Comparison of ENCODE assay signal across 18 mouse cellular contexts in the genomic region with DNA sequence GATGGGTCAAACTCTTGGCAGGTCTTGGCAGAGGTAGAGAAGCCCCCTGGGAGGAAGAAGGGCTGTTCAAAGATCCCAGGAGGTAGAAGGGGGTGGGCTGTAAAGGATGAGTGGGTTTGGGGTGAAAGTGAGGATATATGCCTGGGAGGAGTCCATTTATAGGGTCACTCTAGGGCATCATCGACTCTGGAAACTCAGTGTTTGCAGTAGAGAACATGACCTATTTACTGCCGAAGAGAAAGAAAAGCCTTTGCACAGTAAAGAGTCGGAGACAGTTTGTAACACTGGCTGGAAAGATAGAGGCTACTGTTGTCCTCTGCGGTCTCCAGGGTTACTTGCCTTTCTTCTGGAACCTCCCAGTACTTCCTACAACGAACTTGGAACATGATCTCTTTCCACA. TPM values are rescaled to one million over a fixed set of nuclear protein-coding genes. Genes with fewer than 3 reads are reported as not detected.
DNase-seq lines count a peak whose midpoint lies in the region; ATAC-seq and TF ChIP-seq lines count a peak whose summit lies in the region.
"Had no signal": no experiment of that assay in that cellular context is flagged by ENCODE, and none has a peak within 500 bp of the region (broad histone marks: within the 10 kb centered on the region; RNA-seq: fewer than 3 reads in every experiment).

No protein-coding gene starts in this region.

- whole genome bisulfite sequencing in heart, embryonic 11.5 days (ENCODE audit: insufficient replicate concordance): 49% methylated on average over 5 of the region's 5 CpGs
- WGBS in intestine, embryonic 15.5 days: 36% methylated on average over 5 of the region's 5 CpGs
- WGBS in intestine, postnatal 0 days: 37% methylated on average over 5 of the region's 5 CpGs

- H3K4me2 ChIP-seq in heart, embryonic 11.5 days: peak overlapping the region; percentile 49
- peak overlapping the region; percentile 37; the same call in 1 of the 2 replicates for H3K4me2 ChIP-seq in intestine, embryonic 15.5 days (replicated peaks)
- no peak overlapping the region for H3K4me2 ChIP-seq in intestine, postnatal 0 days (replicated peaks; ENCODE audit: low read depth)
- H3K4me2 ChIP-seq: forebrain, embryonic 13.5 days; kidney, embryonic 15.5 days; lung, embryonic 15.5 days had no signal

- H3K36me3 ChIP-seq in heart, embryonic 11.5 days (ENCODE audit: control insufficient read depth, insufficient read depth, low read length): no peaks in the 10 kb centered on the region
- no peaks in the 10 kb centered on the region for H3K36me3 ChIP-seq in intestine, embryonic 15.5 days
- no peaks in the 10 kb centered on the region for H3K36me3 ChIP-seq in intestine, postnatal 0 days (ENCODE audit: control insufficient read depth, insufficient read depth)
- H3K36me3 ChIP-seq in testis, adult 2 months (ENCODE audit: control insufficient read depth, insufficient read depth, low read length): no peaks in the 10 kb centered on the region
- H3K36me3 ChIP-seq: kidney, embryonic 15.5 days; lung, embryonic 15.5 days had no signal

- intact Hi-C loops in heart, postnatal 10 days (cut with DNase I): no loop called here

- H3K4me1 ChIP-seq in heart, embryonic 11.5 days (ENCODE audit: control insufficient read depth, insufficient read depth, low read length): peaks cover 35% of the 10 kb centered on the region
- H3K4me1 ChIP-seq in intestine, embryonic 15.5 days (replicated peaks): peaks cover 19% of the 10 kb centered on the region
- no peaks in the 10 kb centered on the region for H3K4me1 ChIP-seq in intestine, postnatal 0 days (replicated peaks; ENCODE audit: control insufficient read depth, insufficient read depth, low read length)
- H3K4me1 ChIP-seq in testis, adult 2 months (ENCODE audit: control insufficient read depth, insufficient read depth, low read length): peaks cover 7% of the 10 kb centered on the region

- H3K27me3 ChIP-seq in heart, embryonic 11.5 days (ENCODE audit: control insufficient read depth, insufficient read depth, low read length): no peaks in the 10 kb centered on the region
- H3K27me3 ChIP-seq in intestine, embryonic 15.5 days (replicated peaks): no peaks in the 10 kb centered on the region
- H3K27me3 ChIP-seq in intestine, postnatal 0 days (replicated peaks; ENCODE audit: control insufficient read depth, insufficient read depth, low read length): no peaks in the 10 kb centered on the region
- no peaks in the 10 kb centered on the region for H3K27me3 ChIP-seq in testis, adult 2 months (ENCODE audit: control insufficient read depth, insufficient read depth, low read length)
- H3K27me3 ChIP-seq: kidney, embryonic 15.5 days; lung, embryonic 15.5 days had no signal

- no peak for TF ChIP-seq CTCF in intestine, postnatal 0 days (IDR thresholded peaks at IDR 0.05; ENCODE audit: low read depth)
- no peak for TF ChIP-seq CTCF in testis, adult 2 months (IDR thresholded peaks at IDR 0.05; ENCODE audit: control insufficient read depth, insufficient read depth, insufficient replicate concordance, low read depth, low read length)

- peak overlapping the region; percentile 77 for H3K27ac ChIP-seq in heart, embryonic 11.5 days (ENCODE audit: low read depth, low read length)
- H3K27ac ChIP-seq in intestine, embryonic 15.5 days: no peak overlapping the region
- no peak overlapping the region for H3K27ac ChIP-seq in intestine, postnatal 0 days (ENCODE audit: low read depth, low read length)
- H3K27ac ChIP-seq in testis, adult 2 months (ENCODE audit: control insufficient read depth, insufficient read depth, low read depth, low read length): peak overlapping the region; percentile 56
- H3K27ac ChIP-seq: forebrain, embryonic 13.5 days; kidney, embryonic 15.5 days; lung, embryonic 15.5 days had no signal

- TF ChIP-seq POLR2A in testis, adult 2 months (IDR thresholded peaks at IDR 0.05; ENCODE audit: control insufficient read depth, low read depth, low read length): no peak

- H3K9ac ChIP-seq in heart, embryonic 11.5 days (ENCODE audit: low read depth, low read length): peak overlapping the region; percentile 46; the same call in 1 of the 2 replicates
- no peak overlapping the region for H3K9ac ChIP-seq in intestine, embryonic 15.5 days
- no peak overlapping the region for H3K9ac ChIP-seq in intestine, postnatal 0 days (ENCODE audit: low read depth, low read length)
- H3K9ac ChIP-seq: forebrain, embryonic 13.5 days; kidney, embryonic 15.5 days; lung, embryonic 15.5 days had no signal

- H3K4me3 ChIP-seq in heart, embryonic 11.5 days (ENCODE audit: low read depth, low read length): no peak overlapping the region
- H3K4me3 ChIP-seq in intestine, embryonic 15.5 days (replicated peaks): no peak overlapping the region
- no peak overlapping the region for H3K4me3 ChIP-seq in intestine, postnatal 0 days (ENCODE audit: low read depth, low read length)
- H3K4me3 ChIP-seq in testis, adult 2 months (ENCODE audit: control insufficient read depth, low read depth, low read length): no peak overlapping the region
- H3K4me3 ChIP-seq: forebrain, embryonic 13.5 days; kidney, embryonic 15.5 days; lung, embryonic 15.5 days had no signal

- ATAC-seq in heart, embryonic 11.5 days (replicated peaks; ENCODE audit: insufficient number of reproducible peaks, low FRiP score, low TSS enrichment): no peak
- no peak for ATAC-seq in intestine, embryonic 15.5 days
- no peak for ATAC-seq in intestine, postnatal 0 days
- ATAC-seq: forebrain, embryonic 13.5 days had no signal

- DNase-seq in heart, postnatal 10 days: no peak
- DNase-seq in testis, postnatal 10 days (ENCODE audit: low spot score): no peak
- no peak for DNase-seq in spleen, postnatal 36 days (ENCODE audit: low spot score in 2 of 2)
- no peak for DNase-seq in layer of hippocampus, adult 11-12 months (ENCODE audit: low spot score)
- DNase-seq: adrenal gland, adult 8-10 months; B cell, adult 2 months; cerebellum, adult 9-10 months; right cerebral cortex, postnatal 14 days; thymus, adult 18-20 months had no signal

- H3K9me3 ChIP-seq in heart, embryonic 11.5 days (replicated peaks; ENCODE audit: control insufficient read depth, low read length): no peaks in the 10 kb centered on the region
- no peaks in the 10 kb centered on the region for H3K9me3 ChIP-seq in intestine, embryonic 15.5 days
- H3K9me3 ChIP-seq in intestine, postnatal 0 days (ENCODE audit: control insufficient read depth): no peaks in the 10 kb centered on the region
- H3K9me3 ChIP-seq: forebrain, embryonic 13.5 days; kidney, embryonic 15.5 days; lung, embryonic 15.5 days had no signal

RNA-seq across cellular contexts. Expression of a gene that starts 17.5 kb away (rescaled TPM):
- polyA plus RNA-seq in heart, embryonic 11.5 days (2014; fragmentation: Nextera tagmentation; extraction: Ambion mirVana): 39.3 TPM in 2 replicates
- total RNA-seq in heart, postnatal 10 days (2021): 100 to 1,000 TPM in 1 of 2 experiments, 10 to 100 TPM in 1; 46.2 to 180 TPM
- 92.2 and 98.3 TPM in 2 replicates for polyA plus RNA-seq in intestine, embryonic 15.5 days (2015; fragmentation: Nextera tagmentation; extraction: Ambion mirVana)
- 74.9 and 88.3 TPM in 2 replicates for polyA plus RNA-seq in intestine, postnatal 0 days (2015; fragmentation: Nextera tagmentation; extraction: Ambion mirVana)
- 10.5 and 11.3 TPM in 2 replicates for polyA plus RNA-seq in testis, adult 2 months (2012; rRNA removed)

RNA-seq across cellular contexts. Expression of a gene that starts 40.6 kb away (rescaled TPM):
- 0.20 TPM in 1 of 2 replicates, not detected in the other for polyA plus RNA-seq in heart, embryonic 11.5 days (2014; fragmentation: Nextera tagmentation; extraction: Ambion mirVana)
- total RNA-seq in heart, postnatal 10 days (2021): under 1 TPM; 0.34 to 0.87 TPM
- polyA plus RNA-seq in intestine, embryonic 15.5 days (2015; fragmentation: Nextera tagmentation; extraction: Ambion mirVana): 0.53 and 0.61 TPM in 2 replicates
- polyA plus RNA-seq in intestine, postnatal 0 days (2015; fragmentation: Nextera tagmentation; extraction: Ambion mirVana): 0.20 TPM in 2 replicates
- 2.4 TPM in 1 of 2 replicates, not detected in the other for polyA plus RNA-seq in testis, adult 2 months (2012; rRNA removed)
- total RNA-seq: layer of hippocampus, adult 18-20 months; left cerebral cortex, adult 18-20 months had no signal
- polyA plus RNA-seq: forebrain, embryonic 13.5 days had no signal

RNA-seq across cellular contexts. Expression of a gene that starts 40.9 kb away (rescaled TPM):
- polyA plus RNA-seq in heart, embryonic 11.5 days (2014; fragmentation: Nextera tagmentation; extraction: Ambion mirVana): 420 and 433 TPM in 2 replicates
- total RNA-seq in heart, postnatal 10 days (2021): 100 to 1,000 TPM; 152 to 159 TPM
- 485 and 544 TPM in 2 replicates for polyA plus RNA-seq in intestine, embryonic 15.5 days (2015; fragmentation: Nextera tagmentation; extraction: Ambion mirVana)
- polyA plus RNA-seq in intestine, postnatal 0 days (2015; fragmentation: Nextera tagmentation; extraction: Ambion mirVana): 257 TPM in 2 replicates
- 75.4 and 83.4 TPM in 2 replicates for polyA plus RNA-seq in testis, adult 2 months (2012; rRNA removed)

Comparison
In these comparisons a context has a peak if more than half of its experiments do, and no peak if none do; other contexts are left out.
1. H3K27ac ChIP-seq: peak in heart, embryonic 11.5 days (single experiment) and testis, adult 2 months (single experiment); none in intestine, embryonic 15.5 days (single experiment) and intestine, postnatal 0 days (single experiment).